In the genomic region with DNA sequence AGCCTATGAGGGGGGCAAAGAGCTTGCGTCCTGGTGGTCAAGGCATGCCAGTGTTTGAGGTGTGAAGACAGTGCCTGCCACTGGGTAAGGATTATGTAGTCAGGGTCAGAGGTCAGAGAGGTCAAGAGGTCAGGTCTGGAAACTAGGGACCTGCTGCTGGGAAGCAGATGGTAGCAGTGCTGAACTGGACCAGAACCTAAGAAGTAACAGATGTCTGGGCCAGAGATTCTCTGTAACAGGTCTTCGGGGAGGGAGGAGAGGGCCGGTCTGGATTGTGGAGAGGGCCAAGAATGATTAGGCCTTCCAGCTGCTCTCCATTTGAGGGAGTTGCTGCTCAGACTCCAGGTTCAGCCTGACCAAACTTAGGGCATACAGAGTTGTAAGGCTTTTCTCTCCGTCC, we compare ENCODE assay signal across 22 mouse cellular contexts.
A peak's percentile ranks its signal among the peaks of the same experiment; 100 is the strongest.
DNase-seq lines count a peak whose midpoint lies in the region; ATAC-seq and TF ChIP-seq lines count a peak whose summit lies in the region.
"Had no signal": no experiment of that assay in that cellular context is flagged by ENCODE, and none has a peak within 500 bp of the region (broad histone marks: within the 10 kb centered on the region; RNA-seq: fewer than 3 reads in every experiment).

No protein-coding gene starts in this region.

- H3K27ac ChIP-seq in midbrain, postnatal 0 days (ENCODE audit: low read depth, low read length): no peak overlapping the region
- H3K27ac ChIP-seq in midbrain, embryonic 14.5 days (replicated peaks; ENCODE audit: low read depth, low read length): no peak overlapping the region
- H3K27ac ChIP-seq: embryonic facial prominence, embryonic 10.5 days; forebrain, embryonic 13.5 days; gastrocnemius, adult 2 months; heart, embryonic 13.5 days; hindbrain, embryonic 12.5 days; hindbrain, postnatal 0 days had no signal

- H3K4me3 ChIP-seq in midbrain, postnatal 0 days (ENCODE audit: low read depth, low read length): no peak overlapping the region
- no peak overlapping the region for H3K4me3 ChIP-seq in midbrain, embryonic 14.5 days (replicated peaks; ENCODE audit: low read depth, low read length)
- H3K4me3 ChIP-seq: embryonic facial prominence, embryonic 10.5 days; forebrain, embryonic 13.5 days; gastrocnemius, adult 2 months; heart, embryonic 13.5 days; hindbrain, embryonic 12.5 days had no signal

- no peak overlapping the region for H3K9ac ChIP-seq in midbrain, postnatal 0 days (replicated peaks; ENCODE audit: low read length, poor library complexity, severe bottlenecking)
- H3K9ac ChIP-seq in midbrain, embryonic 14.5 days (replicated peaks; ENCODE audit: low read length): no peak overlapping the region
- H3K9ac ChIP-seq: forebrain, embryonic 13.5 days; heart, embryonic 13.5 days; hindbrain, embryonic 12.5 days had no signal

- no peaks in the 10 kb centered on the region for H3K36me3 ChIP-seq in midbrain, postnatal 0 days (ENCODE audit: insufficient read depth, low read length)
- H3K36me3 ChIP-seq in midbrain, embryonic 14.5 days (ENCODE audit: control insufficient read depth, insufficient read depth, low read length): no peaks in the 10 kb centered on the region
- H3K36me3 ChIP-seq: embryonic facial prominence, embryonic 10.5 days; G1E; heart, embryonic 13.5 days; hindbrain, embryonic 12.5 days had no signal

- H3K27me3 ChIP-seq in midbrain, postnatal 0 days (ENCODE audit: insufficient read depth, low read length): no peaks in the 10 kb centered on the region; the same call in 1 of the 2 replicates
- no peaks in the 10 kb centered on the region for H3K27me3 ChIP-seq in midbrain, embryonic 14.5 days (ENCODE audit: control insufficient read depth, insufficient read depth, low read length)
- H3K27me3 ChIP-seq: forebrain, embryonic 13.5 days had no signal

- WGBS in midbrain, postnatal 0 days: 57% methylated on average over 4 of the region's 4 CpGs
- WGBS in midbrain, embryonic 14.5 days: 57% methylated on average over 4 of the region's 4 CpGs

- peak; percentile 40 for DNase-seq in cerebellum, adult 11 months
- peak; percentile 13 for DNase-seq in embryo, embryonic 9.5 days (ENCODE audit: extremely low spot score)
- no peak for DNase-seq in embryo, embryonic 11 days
- DNase-seq in cerebellum, adult 9-10 months: peak; percentile 73
- no peak for DNase-seq in midbrain, postnatal 0 days (ENCODE audit: low spot score)
- no peak for DNase-seq in midbrain, embryonic 14.5 days
- DNase-seq: adrenal gland, adult 8-10 months; adrenal gland, postnatal 36 days; B cell, adult 2 months; gastrocnemius, adult 2 months; gastrocnemius, postnatal 25 days; heart, postnatal 36 days; kidney, adult 11 months; kidney, adult 9 months had no signal

- no peak overlapping the region for H3K4me2 ChIP-seq in midbrain, postnatal 0 days (ENCODE audit: low read depth, low read length, poor library complexity, severe bottlenecking)
- H3K4me2 ChIP-seq in midbrain, embryonic 14.5 days (ENCODE audit: low read length): no peak overlapping the region
- H3K4me2 ChIP-seq: forebrain, embryonic 13.5 days; heart, embryonic 13.5 days; hindbrain, embryonic 12.5 days had no signal

- no peak for TF ChIP-seq CTCF in midbrain, postnatal 0 days (IDR thresholded peaks at IDR 0.05)

- H3K4me1 ChIP-seq in midbrain, postnatal 0 days (ENCODE audit: insufficient read depth, low read length): no peaks in the 10 kb centered on the region
- H3K4me1 ChIP-seq in midbrain, embryonic 14.5 days (ENCODE audit: control insufficient read depth, insufficient read depth, low read length): no peaks in the 10 kb centered on the region
- H3K4me1 ChIP-seq: heart, embryonic 13.5 days; hindbrain, embryonic 12.5 days had no signal

- ATAC-seq in cerebellum, adult (ENCODE audit: insufficient number of reproducible peaks, low FRiP score, low TSS enrichment): no peak
- no peak for ATAC-seq in midbrain, postnatal 0 days (ENCODE audit: low FRiP score)
- ATAC-seq in midbrain, embryonic 14.5 days (ENCODE audit: low FRiP score, low TSS enrichment): no peak
- ATAC-seq: CD4-positive, CD25-positive, alpha-beta regulatory T cell, adult 4 months; forebrain, embryonic 13.5 days; hindbrain, postnatal 0 days had no signal

- H3K9me3 ChIP-seq in midbrain, postnatal 0 days (ENCODE audit: low read length): no peaks in the 10 kb centered on the region
- no peaks in the 10 kb centered on the region for H3K9me3 ChIP-seq in midbrain, embryonic 14.5 days (ENCODE audit: control insufficient read depth, low read length)
- H3K9me3 ChIP-seq: embryonic facial prominence, embryonic 10.5 days; forebrain, embryonic 13.5 days; G1E; heart, embryonic 13.5 days; hindbrain, embryonic 12.5 days had no signal

Comparison
In these comparisons a context has a peak if more than half of its experiments do, and no peak if none do; other contexts are left out.
1. DNase-seq: peak in cerebellum, adult 11 months (single experiment), embryo, embryonic 9.5 days (single experiment) and cerebellum, adult 9-10 months (single experiment); none in embryo, embryonic 11 days (single experiment), midbrain, postnatal 0 days (single experiment) and midbrain, embryonic 14.5 days (single experiment).